Mouse (Mus musculus) adrenal gland, postnatal 25 days (tissue): ENCODE results near the gene Trak2. TPM values are rescaled to one million over a fixed set of nuclear protein-coding genes. Genes with fewer than 3 reads are reported as not detected.
A peak's percentile ranks its signal among the peaks of the same experiment; 100 is the strongest.
"Not testable (repeated sequence)": the region's sequence is repeated elsewhere in the genome, so short reads cannot be mapped to it uniquely, and the experiment has no call there.

Experiments
- DNase-seq: peaks from one replicate; pipeline ENCODE4 v3.0.0; 2021; ENCODE audit warnings: mixed read lengths
- total RNA-seq: library from RNA; stranded (reverse); gene quantifications from 2 replicates; pipeline ENCODE4 v1.2.3, GENCODE M21; 2021

The Trak2 gene
- total RNA-seq, 1 experiment from 2014 or later: 49.7 TPM

DNA sequence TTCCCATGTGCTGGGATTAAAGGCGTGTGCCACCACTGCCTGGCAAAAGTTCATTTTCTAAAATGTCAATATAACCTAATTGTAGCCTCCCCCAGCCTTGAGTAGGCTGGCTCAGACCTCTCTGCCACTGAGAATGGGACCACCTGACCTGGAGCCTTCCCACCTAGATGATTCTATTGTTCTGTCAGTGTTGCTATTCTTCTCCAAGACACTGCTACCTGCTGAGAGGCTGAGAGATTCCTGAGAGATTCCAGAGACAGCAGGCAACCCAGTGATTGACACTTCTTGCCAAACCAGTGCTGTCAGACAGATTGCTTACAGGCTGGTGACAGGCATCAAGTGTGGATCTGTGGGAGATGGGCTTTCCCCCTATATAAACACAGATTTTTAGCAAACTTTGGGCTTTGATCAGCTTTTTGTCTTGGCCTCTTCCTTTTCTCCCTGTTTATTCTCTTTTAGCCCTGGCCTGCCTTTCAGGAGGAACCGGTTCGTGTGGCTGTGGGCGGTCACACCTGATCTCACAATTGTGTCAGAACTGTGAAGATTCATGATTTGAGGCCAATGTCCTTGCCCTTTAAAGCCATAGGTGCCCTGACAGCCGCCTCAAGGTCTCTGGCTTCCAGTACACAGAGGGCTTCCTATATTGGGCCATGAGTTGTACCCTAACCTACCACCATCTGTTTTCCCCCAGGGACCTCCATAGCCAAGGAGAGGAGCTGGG, 83.2 kb downstream of the Trak2 start:
- no peak for DNase-seq

DNA sequence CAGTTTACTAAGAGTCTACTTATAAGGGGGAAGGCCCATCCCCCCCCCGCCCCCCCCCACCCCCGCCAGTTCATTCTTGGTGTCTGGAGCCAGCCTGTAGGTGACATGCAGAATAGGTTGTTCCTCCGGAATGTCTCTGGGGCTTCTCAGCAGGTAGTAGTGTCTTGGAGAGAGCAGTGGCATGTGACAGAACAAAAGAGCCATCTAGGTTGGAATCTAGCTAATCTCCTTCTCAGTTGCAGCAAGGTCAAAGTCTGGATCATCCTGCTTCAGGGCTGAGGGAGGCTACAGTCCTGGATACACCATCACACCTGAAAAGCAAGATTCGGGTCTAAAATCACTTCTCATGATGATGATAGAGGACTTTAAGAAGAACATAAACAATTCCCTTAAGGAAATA, 87.6 kb downstream of the Trak2 start:
- no peak for DNase-seq

DNA sequence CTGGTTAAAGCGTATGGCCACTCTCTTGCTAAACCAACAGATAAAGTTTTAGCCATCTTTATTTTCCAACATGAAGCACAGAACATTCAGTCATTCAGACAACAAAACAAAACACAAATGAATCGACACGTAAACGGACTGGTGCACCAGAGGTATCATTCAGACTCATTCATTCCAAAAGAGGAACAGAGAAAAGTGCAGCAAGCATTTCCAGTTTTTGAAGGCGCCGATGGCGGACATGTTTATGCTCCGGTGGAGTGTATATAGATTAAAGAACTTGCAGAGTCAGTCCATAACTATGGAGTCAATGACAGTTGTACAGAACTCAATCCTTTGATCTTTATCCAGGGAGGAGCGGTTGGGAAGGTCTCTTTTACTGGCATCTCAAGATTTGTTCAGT, 90.0 kb downstream of the Trak2 start:
- DNase-seq: not testable (repeated sequence)

DNA sequence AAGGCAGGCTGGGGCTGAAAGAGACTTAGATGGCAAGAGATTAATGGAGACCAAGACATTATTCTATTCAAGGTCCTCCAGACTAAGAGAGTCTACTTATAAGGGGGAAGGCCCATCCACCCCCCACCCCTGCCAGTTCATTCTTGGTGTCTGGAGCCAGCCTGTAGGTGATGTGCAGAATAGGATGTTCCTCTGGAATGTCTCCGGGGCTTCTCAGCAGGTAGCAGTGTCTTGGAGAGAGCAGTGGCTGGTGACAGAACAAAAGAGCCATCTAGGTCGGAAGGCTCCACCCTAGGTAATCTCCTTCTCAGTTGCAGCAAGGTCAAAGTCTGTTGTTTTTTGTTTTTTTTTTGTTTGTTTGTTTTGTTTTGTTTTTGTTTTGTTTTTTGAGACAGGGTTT, 93.9 kb downstream of the Trak2 start:
- not testable (repeated sequence) for DNase-seq

DNA sequence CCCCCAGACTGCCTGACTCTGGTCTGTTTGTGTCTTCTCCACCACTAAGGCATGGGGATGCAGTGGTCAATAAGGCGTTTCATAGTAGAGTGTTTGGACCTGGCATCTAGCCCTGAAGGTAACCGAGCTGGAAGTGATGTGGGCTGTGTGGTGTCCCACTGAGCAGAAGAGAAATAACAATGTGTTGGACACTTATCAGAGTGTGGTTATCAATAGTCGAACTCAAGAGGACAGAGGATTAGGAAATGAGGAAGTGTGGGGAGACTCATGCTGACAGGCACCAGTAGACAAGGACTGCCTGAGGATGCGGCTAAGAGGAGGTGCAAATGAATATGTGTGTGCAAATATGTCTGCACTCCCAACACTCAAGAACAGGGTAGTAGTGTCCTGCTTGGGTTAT, 96.7 kb downstream of the Trak2 start:
- not testable (repeated sequence) for DNase-seq

DNA sequence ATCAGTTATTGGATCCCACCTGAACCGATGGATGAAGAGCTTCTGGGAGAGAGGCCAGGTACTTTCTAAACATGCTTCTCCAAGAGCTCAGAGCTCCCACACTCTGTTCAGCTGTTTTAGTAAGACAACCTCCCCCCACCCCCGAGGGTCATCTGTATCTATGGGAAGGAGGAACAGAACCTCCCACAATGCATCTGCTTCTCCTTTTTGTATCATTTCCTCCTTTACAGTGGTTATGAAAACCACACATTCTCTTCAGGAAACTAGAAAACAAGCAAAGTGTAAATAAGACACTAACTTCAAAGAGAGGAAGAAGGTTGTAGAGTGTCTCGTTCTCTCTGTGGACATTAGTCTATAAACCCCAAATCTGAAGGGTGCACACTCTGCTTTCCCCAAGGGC, 112.6 kb downstream of the Trak2 start:
- not testable (repeated sequence) for DNase-seq

DNA sequence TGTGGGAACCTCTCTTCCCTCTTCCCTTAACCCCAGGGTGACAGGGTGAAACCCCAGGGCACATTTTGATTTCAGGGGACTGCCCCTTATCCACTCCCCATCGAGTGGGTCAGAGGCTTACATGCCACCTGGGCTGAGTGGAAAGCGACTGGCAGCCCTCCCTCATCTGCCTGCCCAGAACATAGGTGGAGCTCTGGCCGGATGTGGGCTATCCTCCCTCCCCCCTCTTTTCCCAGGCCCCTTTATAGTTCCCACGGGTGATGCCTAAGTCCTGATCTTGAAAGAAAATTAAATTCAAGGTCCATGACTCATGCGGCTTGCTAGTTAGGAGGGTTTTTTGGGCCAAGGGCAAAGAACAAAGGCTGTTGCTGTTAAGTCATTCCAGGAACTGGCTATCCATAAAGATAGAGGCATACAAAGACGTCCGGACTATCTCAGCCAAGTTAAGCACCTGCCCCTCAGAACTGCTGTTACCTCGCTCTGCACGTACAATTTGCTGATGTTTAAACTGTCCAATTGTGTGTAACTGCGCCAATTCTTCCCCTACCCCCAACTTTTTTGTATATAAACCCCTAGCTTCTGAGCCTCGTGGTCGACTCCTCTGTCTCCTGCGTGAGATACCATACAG, 113.4 kb downstream of the Trak2 start:
- peak; percentile 42 for DNase-seq

DNA sequence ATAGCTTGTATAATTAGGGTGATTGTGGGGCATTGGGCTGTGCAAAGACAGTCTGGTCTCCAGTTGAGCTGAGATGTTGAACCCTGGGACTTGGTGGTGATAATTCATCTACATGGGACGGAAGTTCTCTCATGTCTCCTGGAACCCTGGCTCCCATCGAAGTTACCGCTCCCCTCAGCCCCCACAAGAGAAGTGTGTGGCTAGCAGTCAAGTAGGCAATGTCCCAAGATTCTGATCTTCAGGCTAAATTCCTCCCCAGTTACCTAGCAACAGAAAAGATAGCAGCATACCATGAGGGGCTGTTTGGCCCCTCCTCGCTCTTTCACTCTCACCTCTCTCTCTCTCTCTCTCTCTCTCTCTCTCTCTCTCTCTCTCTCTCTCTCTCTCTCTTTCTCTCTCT, 114.1 kb downstream of the Trak2 start:
- DNase-seq: not testable (repeated sequence)

DNA sequence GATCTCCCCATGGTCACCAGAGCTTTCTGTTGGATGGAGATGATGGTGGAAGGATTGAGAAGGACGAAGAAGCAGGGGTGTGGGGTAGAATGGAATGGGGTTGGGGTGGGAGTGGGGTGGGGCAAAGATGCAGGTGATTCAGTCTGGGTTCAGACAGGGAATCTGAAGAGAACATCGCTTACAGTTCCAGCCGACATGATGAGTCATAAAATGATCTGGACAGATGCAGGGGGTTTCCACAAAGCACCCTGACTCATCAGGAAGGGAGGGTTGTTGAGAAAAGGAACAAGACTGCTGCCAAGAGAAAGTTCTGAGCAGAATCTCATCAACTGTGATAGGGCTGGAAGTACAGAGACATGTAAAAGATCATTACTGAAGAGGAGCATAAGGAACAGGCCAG, 116.4 kb downstream of the Trak2 start:
- DNase-seq: not testable (repeated sequence)

Other genes with a start within 250 kb of the Trak2 start
- 19.7 and 20.4 TPM in 2 replicates for gene Casp8, start 178.1 kb downstream of the Trak2 start, total RNA-seq
- gene Stradb, start 92 bp upstream of the Trak2 start, total RNA-seq: 32.1 and 41.8 TPM in 2 replicates
- not detected in 2 replicates for gene C2cd6, start 121.5 kb upstream of the Trak2 start, total RNA-seq
- 16.5 and 18.0 TPM in 2 replicates for gene Tmem237, start 147.0 kb upstream of the Trak2 start, total RNA-seq
- gene Mpp4, start 190.0 kb upstream of the Trak2 start, total RNA-seq: 0.71 TPM in 1 of 2 replicates, not detected in the other